Mouse (Mus musculus) gastrocnemius, adult 2 months (tissue): ENCODE measurements around the gene Safb2. TPM values are rescaled to one million over a fixed set of nuclear protein-coding genes. Genes with fewer than 3 reads are reported as not detected.
A peak's percentile ranks its signal among the peaks of the same experiment; 100 is the strongest.

Experiments
- DNase-seq: peaks from one replicate; pipeline ENCODE4 v3.0.0; 2022
- H3K27ac ChIP-seq: fragments of 200-600 bp; 2 replicates; pipeline ENCODE4 v1.8.1; 2022; ENCODE audit warnings: mild to moderate bottlenecking
- H3K4me3 ChIP-seq: fragments of 200-600 bp; 2 replicates; pipeline ENCODE4 v1.8.1; 2022; ENCODE audit warnings: mild to moderate bottlenecking, moderate library complexity
- CTCF ChIP-seq: fragments of 200-600 bp; IDR thresholded peaks from 2 replicates; pipeline ENCODE4 v1.8.1; 2022; ENCODE audit warnings: antibody characterized with exemption, mild to moderate bottlenecking, moderate library complexity
- intact Hi-C: fragments of 180-260 bp; cut with DNase I; formaldehyde crosslinking; loops from one replicate; pipeline ENCODE4 v1.15.1; 2025
- total RNA-seq, 2 experiments: library from RNA; stranded (reverse); gene quantifications; 2 replicates each; pipeline ENCODE4 v1.2.3; 2021

Gene Safb2
- total RNA-seq, 2 experiments from 2014 or later: 38.5 to 41.1 TPM

DNA sequence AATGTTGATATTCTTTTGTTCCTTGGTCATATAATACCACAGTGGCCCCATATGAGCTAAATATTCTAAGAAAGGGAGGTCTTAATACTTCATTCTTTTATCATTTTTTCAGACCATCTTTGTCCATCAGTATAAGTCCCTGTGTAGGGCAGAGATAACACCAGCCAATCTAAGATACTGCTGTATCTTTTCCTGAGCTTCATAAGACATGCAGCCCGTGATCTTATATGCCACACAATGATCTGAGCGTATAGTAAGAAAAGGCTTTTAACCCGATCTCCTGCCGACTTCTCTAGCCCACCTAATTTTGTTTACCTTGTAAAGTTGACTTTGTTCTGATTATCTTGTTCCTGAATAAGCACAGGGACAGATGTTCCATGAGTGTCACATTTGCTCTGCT, 59.4 kb downstream of the Safb2 start:
- H3K4me3 ChIP-seq: no peak overlapping the region
- TF ChIP-seq CTCF: no peak
- no peak for DNase-seq
- H3K27ac ChIP-seq: no peak overlapping the region
- intact Hi-C loops: no loop called here

DNA sequence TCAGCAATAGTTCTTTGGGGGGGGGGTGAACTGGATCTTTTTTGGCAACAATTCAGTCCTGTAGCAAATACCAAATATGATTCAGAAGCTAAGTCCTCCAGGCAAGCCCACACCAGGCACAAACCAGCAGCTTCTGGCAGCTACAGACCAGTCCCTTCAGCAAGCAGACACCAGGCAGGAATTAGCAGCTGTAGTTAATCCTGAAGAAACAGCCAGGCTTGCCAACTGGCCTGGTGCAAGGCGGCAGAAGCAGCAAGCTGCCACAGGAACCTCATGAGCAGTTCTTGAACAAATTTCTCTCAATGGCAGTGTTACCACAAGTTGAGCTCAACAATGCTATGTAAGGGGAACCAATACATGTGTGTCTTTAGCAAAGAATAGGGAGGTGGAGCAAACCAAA, 61.6 kb downstream of the Safb2 start:
- no peak for DNase-seq
- intact Hi-C loops: no loop called here
- Histone ChIP-seq H3K4me3 (no peak overlapping the region), H3K27ac (no peak overlapping the region)
- TF ChIP-seq CTCF: no peak

DNA sequence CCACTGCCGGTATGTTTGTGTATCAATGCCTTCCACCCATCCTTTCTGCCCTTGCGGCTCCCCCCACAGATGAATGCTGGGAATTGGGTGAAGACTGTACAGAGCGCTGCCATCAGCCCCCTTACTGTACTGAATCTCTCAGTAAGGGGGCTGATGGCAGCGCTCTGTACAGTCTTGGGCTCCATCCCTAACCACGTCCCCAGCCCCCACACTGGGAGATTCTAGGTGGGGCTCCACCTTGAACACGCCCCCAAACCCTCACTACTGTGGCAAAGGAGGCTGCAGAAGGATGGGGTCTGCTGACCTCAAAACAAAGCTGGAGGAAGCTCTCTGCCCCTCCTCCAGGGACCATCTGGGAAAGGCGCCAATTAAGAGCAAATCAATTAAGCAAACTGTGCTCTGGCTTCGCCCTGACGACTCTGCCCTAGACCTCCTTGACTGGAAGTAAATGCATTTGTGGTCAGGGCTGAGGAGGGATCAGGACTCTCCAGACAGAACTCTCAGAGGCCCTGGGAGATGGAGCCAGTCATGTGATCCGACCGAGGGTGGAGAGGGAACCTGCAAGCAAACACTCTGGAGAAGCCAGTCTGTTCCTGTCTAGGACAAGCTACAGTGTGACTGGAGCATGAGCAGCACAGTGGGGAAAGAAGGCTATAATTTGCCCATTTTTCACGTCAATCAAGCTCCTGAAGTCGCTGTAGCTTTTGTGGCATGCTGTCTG, 68.5 kb downstream of the Safb2 start:
- no peak for DNase-seq
- no peak overlapping the region for H3K4me3 ChIP-seq
- intact Hi-C loops: no loop called here
- no peak for TF ChIP-seq CTCF
- no peak overlapping the region for H3K27ac ChIP-seq

DNA sequence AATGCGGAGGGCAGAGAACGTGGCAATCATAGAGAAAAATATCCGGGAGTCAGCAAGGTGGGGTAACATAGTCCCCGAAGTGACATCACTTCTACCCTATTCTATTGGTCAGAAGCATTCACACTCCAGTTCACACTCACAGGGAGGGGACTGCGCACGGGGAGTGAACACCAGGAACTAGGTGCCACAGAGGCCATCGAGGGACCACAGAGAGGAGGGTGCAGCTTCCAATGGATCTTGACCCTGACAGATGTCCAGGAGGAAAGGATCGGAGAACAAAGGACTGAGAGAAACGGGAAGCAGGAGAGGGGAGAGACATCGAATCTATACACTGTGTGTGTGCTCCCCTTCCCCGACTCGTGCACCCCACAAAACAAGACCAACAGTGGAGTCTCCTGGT, 69.5 kb downstream of the Safb2 start:
- no peak for TF ChIP-seq CTCF

GRCm38 (mm10) chr17:56514330-56514729, 70.1 kb downstream of the Safb2 start:
- no peak overlapping the region for H3K4me3 ChIP-seq
- DNase-seq: no peak
- no peak for TF ChIP-seq CTCF
- no peak overlapping the region for H3K27ac ChIP-seq
- intact Hi-C loops: no loop called here

More for the DNA sequence above, 69.5 kb downstream of the Safb2 start:
- intact Hi-C loops: no loop called here
- no peak overlapping the region for H3K27ac ChIP-seq
- no peak for DNase-seq
- no peak overlapping the region for H3K4me3 ChIP-seq

GRCm38 (mm10) chr17:56512310-56512709, 72.1 kb downstream of the Safb2 start, which contains the start of gene Znrf4:
TSS of gene Znrf4 (minus strand) at chr17:56512431.
- no peak for DNase-seq
- intact Hi-C loops: no loop called here
- Histone ChIP-seq H3K4me3 (peak within 1 kb of the TSS; percentile 17), H3K27ac (no peak within 1 kb of the TSS)
- TF ChIP-seq CTCF: no peak

GRCm38 (mm10) chr17:56511707-56512090, 72.7 kb downstream of the Safb2 start:
- no peak for TF ChIP-seq CTCF
- intact Hi-C loops: no loop called here
- Histone ChIP-seq H3K27ac (no peak overlapping the region), H3K4me3 (no peak overlapping the region)
- DNase-seq: no peak

DNA sequence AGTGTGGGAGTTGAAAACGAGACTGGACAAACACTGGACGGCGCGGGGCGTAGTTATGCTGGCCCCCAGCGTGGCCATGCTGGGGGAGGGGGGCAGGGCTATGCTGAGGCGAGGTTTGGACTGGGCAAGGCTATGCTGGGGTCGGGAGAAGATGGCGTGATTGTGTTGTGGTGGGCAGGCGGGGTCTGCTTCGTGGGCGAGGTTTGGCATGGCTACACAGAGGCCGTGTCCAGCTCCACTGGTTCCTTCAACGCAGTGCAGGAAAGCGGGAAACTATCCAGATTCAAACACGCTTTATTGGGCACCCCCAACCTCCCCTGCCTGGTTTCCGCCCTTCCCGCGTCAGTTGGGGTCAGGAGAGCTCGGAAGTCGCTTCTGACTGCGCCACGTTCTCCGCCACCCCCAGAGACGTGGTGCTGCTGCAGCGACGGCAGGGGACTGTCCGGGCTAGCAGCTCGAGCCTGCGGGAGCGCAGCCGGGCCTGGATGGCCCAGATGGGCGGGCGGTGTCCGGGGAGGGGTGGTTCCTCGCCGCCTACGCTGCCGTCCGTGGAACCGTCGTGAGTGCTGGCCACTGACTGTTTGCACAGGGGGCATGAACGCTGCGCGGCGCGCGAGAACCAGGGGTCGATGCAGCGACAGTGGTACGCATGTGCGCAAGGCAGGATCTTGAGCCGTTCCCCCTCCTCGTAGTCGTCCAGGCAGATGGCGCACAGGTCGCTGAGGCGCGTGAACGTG, 73.2 kb downstream of the Safb2 start:
- Histone ChIP-seq H3K27ac (no peak overlapping the region), H3K4me3 (peak overlapping the region; percentile 17)
- TF ChIP-seq CTCF: no peak
- no peak for DNase-seq
- intact Hi-C loops: no loop called here

Other genes with a start within 250 kb of the Safb2 start
- 10 to 100 TPM; 29.6 to 43.1 TPM for gene Ptprs, start 108.1 kb downstream of the Safb2 start, total RNA-seq
- gene Znrf4, start 72.2 kb downstream of the Safb2 start, total RNA-seq: not detected
- 1 to 10 TPM in 1 of 2 experiments, under 1 TPM in 1; 0.89 to 1.1 TPM for gene Gm20219, start 30.2 kb downstream of the Safb2 start, total RNA-seq
- 10 to 100 TPM; 43.0 to 46.7 TPM for gene Safb, start 240 bp upstream of the Safb2 start, total RNA-seq
- 100 to 1,000 TPM; 107 to 167 TPM for gene 2410015M20Rik, start 25.2 kb upstream of the Safb2 start, total RNA-seq
- 100 to 1,000 TPM; 589 to 687 TPM for gene Rpl36, start 28.8 kb upstream of the Safb2 start, total RNA-seq
- gene Lonp1, start 42.3 kb upstream of the Safb2 start, total RNA-seq: 10 to 100 TPM; 60.4 to 71.8 TPM
- under 1 TPM in 1 of 2 experiments, not detected in 1; 0.11 TPM for gene Catsperd, start 43.6 kb upstream of the Safb2 start, total RNA-seq
- gene Ranbp3, start 88.7 kb upstream of the Safb2 start, total RNA-seq: 10 to 100 TPM; 39.2 to 41.3 TPM
- 100 to 1,000 TPM; 390 to 523 TPM for gene Ndufa11, start 133.2 kb upstream of the Safb2 start, total RNA-seq
- 1 to 10 TPM; 1.7 to 2.6 TPM for gene Vmac, start 133.4 kb upstream of the Safb2 start, total RNA-seq
- gene Nrtn, start 172.9 kb upstream of the Safb2 start, total RNA-seq: 1 to 10 TPM; 3.1 to 3.7 TPM
- 10 to 100 TPM; 16.3 to 17.6 TPM for gene Dus3l, start 180.2 kb upstream of the Safb2 start, total RNA-seq
- under 1 TPM; 0.14 to 0.36 TPM for gene Prr22, start 185.7 kb upstream of the Safb2 start, total RNA-seq
- 1 to 10 TPM; 2.0 to 2.8 TPM for gene Rfx2, start 246.4 kb upstream of the Safb2 start, total RNA-seq